In genomic region chr2:49734013-49734780, GRCm38 (mm10) we compare ENCODE assay signal across 7 mouse cellular contexts. TPM values are rescaled to one million over a fixed set of nuclear protein-coding genes. Genes with fewer than 3 reads are reported as not detected.
A peak's percentile ranks its signal among the peaks of the same experiment; 100 is the strongest.
DNase-seq lines count a peak whose midpoint lies in the region; ATAC-seq and TF ChIP-seq lines count a peak whose summit lies in the region.

No protein-coding gene starts in this region.

- H3K27me3 ChIP-seq in forebrain, embryonic 12.5 days = no peaks in the 10 kb centered on the region

- 56% methylated on average over 7 of the region's 7 CpGs for WGBS in forebrain, embryonic 12.5 days

- no peaks in the 10 kb centered on the region for H3K9me3 ChIP-seq in forebrain, embryonic 12.5 days

- peaks cover 12% of the 10 kb centered on the region; the same call in 1 of the 2 replicates for H3K4me1 ChIP-seq in forebrain, embryonic 12.5 days

- H3K4me2 ChIP-seq in forebrain, embryonic 12.5 days = no peak overlapping the region

- TF ChIP-seq CTCF in layer of hippocampus, adult 2 months (conservative IDR thresholded peaks at IDR 0.05) = peak; percentile 99

- DNase-seq in MEL-GATA-1-ER (ENCODE audit: extremely low read depth, low read depth) = peak; percentile 84
- DNase-seq in c-Kit-positive CD71-positive TER-119-negative erythroid progenitor cells, embryonic 14.5 days (ENCODE audit: low read depth) = peak; percentile 65
- peak; percentile 82 for DNase-seq in heart, postnatal 4 days
- DNase-seq in layer of hippocampus, adult 2 months (ENCODE audit: low spot score in 2 of 2) = peak; percentile 72 to 80
- peak; percentile 68 for DNase-seq in lung, postnatal 25 days (ENCODE audit: low spot score)
- peak; percentile 79 for DNase-seq in right cerebral cortex, adult 18-20 months

- no peak overlapping the region for H3K9ac ChIP-seq in forebrain, embryonic 12.5 days

- ATAC-seq in forebrain, embryonic 12.5 days (ENCODE audit: low FRiP score) = peak; percentile 68

- no peak overlapping the region for H3K27ac ChIP-seq in forebrain, embryonic 12.5 days
- peak overlapping the region; percentile 33 for H3K27ac ChIP-seq in layer of hippocampus, adult 2 months

- no peak overlapping the region for H3K4me3 ChIP-seq in forebrain, embryonic 12.5 days (replicated peaks)
- no peak overlapping the region for H3K4me3 ChIP-seq in layer of hippocampus, adult 2 months

- peaks cover 78% of the 10 kb centered on the region for H3K36me3 ChIP-seq in forebrain, embryonic 12.5 days (replicated peaks)

RNA-seq across cellular contexts. Expression of gene Lypd6b, which starts 53.3 kb away (rescaled TPM):
- 1.6 and 2.3 TPM in 2 replicates for polyA plus RNA-seq in forebrain, embryonic 12.5 days (2016; fragmentation: Nextera tagmentation; extraction: Ambion mirVana)
- total RNA-seq in heart, postnatal 4 days (2021) = under 1 TPM; 0.23 to 0.24 TPM
- 1 to 10 TPM; 3.9 to 4.0 TPM for total RNA-seq in layer of hippocampus, adult 2 months (2021)
